Mouse (Mus musculus) midbrain, embryonic 15.5 days (tissue): ENCODE results near the gene Ror1. TPM values are rescaled to one million over a fixed set of nuclear protein-coding genes. Genes with fewer than 3 reads are reported as not detected.

Source experiments
- ATAC-seq: fragments of 200-750 bp; cut with Nextera tagmentation; replicated peaks from 2 replicates; pipeline ENCODE4 v1.8.0; 2017; ENCODE audit warnings: moderate TSS enrichment
- H3K27ac ChIP-seq: fragments of 300-500 bp; sonication (generic); 2 replicates; pipeline ENCODE4 v1.5.1; 2015; ENCODE audit warnings: mild to moderate bottlenecking, inconsistent platforms
- H3K27me3 ChIP-seq: fragments of 300-500 bp; sonication (generic); replicated peaks from 2 replicates; pipeline ENCODE4 v1.6.1; 2015; ENCODE audit warnings: inconsistent platforms
- H3K36me3 ChIP-seq: fragments of 300-500 bp; sonication (generic); replicated peaks from 2 replicates; pipeline ENCODE4 v1.6.1; 2015; ENCODE audit warnings: inconsistent platforms
- H3K4me1 ChIP-seq: fragments of 300-500 bp; sonication (generic); 2 replicates; pipeline ENCODE4 v1.6.1; 2015; ENCODE audit warnings: inconsistent platforms
- H3K4me2 ChIP-seq: fragments of 300-500 bp; sonication (generic); 2 replicates; pipeline ENCODE4 v1.6.1; 2015; ENCODE audit warnings: inconsistent platforms, mild to moderate bottlenecking, moderate library complexity
- H3K4me3 ChIP-seq: fragments of 300-500 bp; sonication (generic); 2 replicates; pipeline ENCODE4 v1.5.1; 2015; ENCODE audit warnings: mild to moderate bottlenecking, inconsistent platforms
- H3K9ac ChIP-seq: fragments of 300-500 bp; sonication (generic); 2 replicates; pipeline ENCODE4 v1.6.1; 2015; ENCODE audit warnings: mild to moderate bottlenecking, inconsistent platforms
- H3K9me3 ChIP-seq: fragments of 300-500 bp; sonication (generic); 2 replicates; pipeline ENCODE4 v1.6.1; 2016; ENCODE audit warnings: inconsistent platforms
- WGBS: fragments of 180-500 bp; shearing (Covaris S2); methylation state at CpG from one replicate; pipeline ENCODE4 v1.1.7; 2015; ENCODE audit warnings: mixed read lengths; 5-methylcytosine and 5-hydroxymethylcytosine counted together
- polyA plus RNA-seq: library from polyadenylated mRNA; unstranded; fragments of >200 nt; fragmentation: Nextera tagmentation; extraction: Ambion mirVana; gene quantifications from 2 replicates; pipeline ENCODE4 v1.2.1, GENCODE M21; 2015

The Ror1 gene
- polyA plus RNA-seq, 1 experiment from 2014 or later: 1.1 TPM

- Histone ChIP-seq H3K36me3 (no peaks in the 10 kb centered on the region), H3K9ac (no peak overlapping the region), H3K4me2 (no peak overlapping the region), H3K4me3 (no peak overlapping the region), H3K4me1 (no peaks in the 10 kb centered on the region), H3K9me3 (no peaks in the 10 kb centered on the region), H3K27ac (no peak overlapping the region), H3K27me3 (no peaks in the 10 kb centered on the region)
- no peak for ATAC-seq
- WGBS: 98% methylated on average over 4 of the region's 4 CpGs
These were observed 299.8 kb downstream of the Ror1 start for GRCm38 (mm10) chr4:100395407-100395806.

- no peaks in the 10 kb centered on the region for H3K27me3 ChIP-seq
- H3K4me2 ChIP-seq: no peak overlapping the region
- H3K4me3 ChIP-seq: no peak overlapping the region
- 78% methylated on average over 3 of the region's 3 CpGs for WGBS
- no peak overlapping the region for H3K9ac ChIP-seq
- H3K4me1 ChIP-seq: no peaks in the 10 kb centered on the region
- H3K9me3 ChIP-seq: no peaks in the 10 kb centered on the region
- no peak overlapping the region for H3K27ac ChIP-seq
- no peak for ATAC-seq
- H3K36me3 ChIP-seq: no peaks in the 10 kb centered on the region
These were observed 302.5 kb downstream of the Ror1 start for GRCm38 (mm10) chr4:100398079-100398478.

GRCm38 (mm10) chr4:100401078-100401477 is 305.5 kb downstream of the Ror1 start:
- Histone ChIP-seq H3K27ac (no peak overlapping the region), H3K27me3 (no peaks in the 10 kb centered on the region), H3K36me3 (no peaks in the 10 kb centered on the region), H3K4me3 (no peak overlapping the region), H3K4me2 (no peak overlapping the region), H3K4me1 (no peaks in the 10 kb centered on the region), H3K9ac (no peak overlapping the region), H3K9me3 (no peaks in the 10 kb centered on the region)
- no peak for ATAC-seq
- 74% methylated on average over 3 of the region's 3 CpGs for WGBS

GRCm38 (mm10) chr4:100401581-100402470 is 306.2 kb downstream of the Ror1 start:
- Histone ChIP-seq H3K27me3 (no peaks in the 10 kb centered on the region), H3K4me1 (no peaks in the 10 kb centered on the region), H3K4me3 (no peak overlapping the region), H3K9ac (no peak overlapping the region), H3K27ac (no peak overlapping the region), H3K36me3 (no peaks in the 10 kb centered on the region), H3K4me2 (no peak overlapping the region), H3K9me3 (no peaks in the 10 kb centered on the region)
- ATAC-seq: no peak
- 85% methylated on average over 14 of the region's 14 CpGs for WGBS

GRCm38 (mm10) chr4:100407261-100407874 is 311.8 kb downstream of the Ror1 start:
- Histone ChIP-seq H3K4me1 (peaks cover 7% of the 10 kb centered on the region), H3K36me3 (no peaks in the 10 kb centered on the region), H3K4me2 (no peak overlapping the region), H3K4me3 (no peak overlapping the region), H3K27ac (no peak overlapping the region), H3K9me3 (no peaks in the 10 kb centered on the region), H3K27me3 (no peaks in the 10 kb centered on the region), H3K9ac (no peak overlapping the region)
- ATAC-seq: no peak
- 35% methylated on average over 9 of the region's 9 CpGs for WGBS

- H3K4me2 ChIP-seq: no peak overlapping the region
- WGBS: 73% methylated on average over 8 of the region's 8 CpGs
These were observed 313.9 kb downstream of the Ror1 start for GRCm38 (mm10) chr4:100409521-100409920.

GRCm38 (mm10) chr4:100411841-100412539 is 316.4 kb downstream of the Ror1 start:
- Histone ChIP-seq H3K27ac (no peak overlapping the region), H3K36me3 (no peaks in the 10 kb centered on the region), H3K9me3 (no peaks in the 10 kb centered on the region), H3K4me2 (no peak overlapping the region; the same call in 1 of the 2 replicates), H3K9ac (no peak overlapping the region), H3K4me3 (no peak overlapping the region), H3K27me3 (no peaks in the 10 kb centered on the region), H3K4me1 (peaks cover 7% of the 10 kb centered on the region)
- WGBS: 21% methylated on average over 13 of the region's 13 CpGs
- peak; percentile 75 for ATAC-seq

More at GRCm38 (mm10) chr4:100409521-100409920, 313.9 kb downstream of the Ror1 start:
- H3K9me3 ChIP-seq: no peaks in the 10 kb centered on the region
- no peak for ATAC-seq
- H3K4me1 ChIP-seq: peaks cover 7% of the 10 kb centered on the region
- no peak overlapping the region for H3K4me3 ChIP-seq
- no peak overlapping the region for H3K9ac ChIP-seq
- H3K27ac ChIP-seq: no peak overlapping the region
- H3K36me3 ChIP-seq: no peaks in the 10 kb centered on the region
- H3K27me3 ChIP-seq: no peaks in the 10 kb centered on the region

GRCm38 (mm10) chr4:100422756-100423155 is 327.2 kb downstream of the Ror1 start:
- H3K4me1 ChIP-seq: peaks cover 4% of the 10 kb centered on the region
- no peaks in the 10 kb centered on the region for H3K9me3 ChIP-seq
- 4% methylated on average over 3 of the region's 3 CpGs for WGBS
- H3K36me3 ChIP-seq: no peaks in the 10 kb centered on the region
- H3K27me3 ChIP-seq: 0 out of 2 replicates have a peak, but pooled peaks cover 3% of the 10 kb centered on the region
- H3K9ac ChIP-seq: no peak overlapping the region
- H3K4me2 ChIP-seq: no peak overlapping the region
- H3K27ac ChIP-seq: no peak overlapping the region
- ATAC-seq: peak; percentile 62
- no peak overlapping the region for H3K4me3 ChIP-seq

GRCm38 (mm10) chr4:100426101-100426500 is 330.5 kb downstream of the Ror1 start:
- no peak for ATAC-seq
- WGBS: 80% methylated on average over 1 of the region's 1 CpGs

GRCm38 (mm10) chr4:100429371-100429900 is 333.8 kb downstream of the Ror1 start:
- 88% methylated on average over 2 of the region's 2 CpGs for WGBS
- H3K4me3 ChIP-seq: no peak overlapping the region
- no peaks in the 10 kb centered on the region for H3K4me1 ChIP-seq
- 0 out of 2 replicates have a peak, but pooled peaks cover 3% of the 10 kb centered on the region for H3K27me3 ChIP-seq
- H3K9ac ChIP-seq: no peak overlapping the region
- H3K4me2 ChIP-seq: no peak overlapping the region
- no peaks in the 10 kb centered on the region for H3K36me3 ChIP-seq
- no peak overlapping the region for H3K27ac ChIP-seq
- no peaks in the 10 kb centered on the region for H3K9me3 ChIP-seq
- no peak for ATAC-seq

More at GRCm38 (mm10) chr4:100426101-100426500, 330.5 kb downstream of the Ror1 start:
- Histone ChIP-seq H3K36me3 (no peaks in the 10 kb centered on the region), H3K4me3 (no peak overlapping the region), H3K4me2 (no peak overlapping the region), H3K9me3 (no peaks in the 10 kb centered on the region), H3K9ac (no peak overlapping the region), H3K27me3 (0 out of 2 replicates have a peak, but pooled peaks cover 3% of the 10 kb centered on the region), H3K27ac (no peak overlapping the region), H3K4me1 (peaks cover 4% of the 10 kb centered on the region)

GRCm38 (mm10) chr4:100435281-100436168 is 339.9 kb downstream of the Ror1 start:
- Histone ChIP-seq H3K9ac (no peak overlapping the region), H3K9me3 (no peaks in the 10 kb centered on the region), H3K27me3 (no peaks in the 10 kb centered on the region), H3K36me3 (no peaks in the 10 kb centered on the region), H3K4me3 (no peak overlapping the region), H3K4me2 (no peak overlapping the region), H3K4me1 (no peaks in the 10 kb centered on the region), H3K27ac (no peak overlapping the region)
- 86% methylated on average over 8 of the region's 8 CpGs for WGBS
- no peak for ATAC-seq
